7 mouse cellular contexts compared by ENCODE assay signal in the genomic region with DNA sequence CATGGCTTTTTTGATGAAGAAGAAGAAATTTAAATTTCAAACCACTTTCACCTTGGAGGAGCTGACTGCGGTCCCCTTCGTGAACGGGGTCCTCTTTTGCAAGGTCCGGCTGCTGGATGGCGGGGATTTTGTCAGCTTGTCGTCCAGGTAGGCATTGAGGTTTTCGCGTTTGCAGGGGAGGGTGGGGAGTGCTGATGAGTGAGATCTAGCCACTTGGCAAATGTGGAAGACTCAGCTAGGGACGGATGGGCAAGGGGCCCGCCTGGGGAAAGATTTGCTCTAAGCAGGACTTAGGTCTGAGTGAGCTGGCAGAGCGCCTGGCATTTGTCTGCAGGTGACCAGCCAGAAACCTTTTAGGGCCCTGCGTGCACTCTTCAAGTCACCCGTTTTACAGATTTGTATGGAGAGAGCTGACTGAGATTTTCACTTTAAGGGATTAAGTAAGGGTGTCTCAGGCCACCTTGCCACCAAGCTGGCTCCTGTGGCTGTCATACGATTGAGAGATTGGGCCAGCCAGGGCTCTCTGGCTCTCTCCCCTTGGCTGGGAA. TPM values are rescaled to one million over a fixed set of nuclear protein-coding genes. Genes with fewer than 3 reads are reported as not detected.
DNase-seq lines count a peak whose midpoint lies in the region; ATAC-seq and TF ChIP-seq lines count a peak whose summit lies in the region.

No protein-coding gene starts in this region.

- H3K9me3 ChIP-seq in heart, embryonic 12.5 days (replicated peaks), result no peaks in the 10 kb centered on the region
- no peaks in the 10 kb centered on the region for H3K9me3 ChIP-seq in kidney, postnatal 0 days (replicated peaks; ENCODE audit: low read length)
- no peaks in the 10 kb centered on the region for H3K9me3 ChIP-seq in midbrain, embryonic 12.5 days

- H3K9ac ChIP-seq in heart, embryonic 12.5 days, result peak overlapping the region; percentile 95
- peak overlapping the region; percentile 94 for H3K9ac ChIP-seq in kidney, postnatal 0 days (ENCODE audit: low read depth, low read length)
- H3K9ac ChIP-seq in midbrain, embryonic 12.5 days (replicated peaks), result peak overlapping the region; percentile 92

- DNase-seq in right cerebral cortex, postnatal 14 days, result peak; percentile 46
- no peak for DNase-seq in right cerebral cortex, adult 2 months (ENCODE audit: low spot score in 2 of 2)
- DNase-seq in cerebellum, adult 8-10 months, result peak; percentile 65
- peak; percentile 33 for DNase-seq in kidney, postnatal 0 days (ENCODE audit: low spot score)

- peak overlapping the region; percentile 89 for H3K4me3 ChIP-seq in heart, embryonic 12.5 days
- H3K4me3 ChIP-seq in kidney, postnatal 0 days (replicated peaks; ENCODE audit: low read depth, low read length), result peak overlapping the region; percentile 80
- H3K4me3 ChIP-seq in midbrain, embryonic 12.5 days, result peak overlapping the region; percentile 86

- WGBS in heart, embryonic 12.5 days, result 3% methylated on average over 14 of the region's 14 CpGs
- WGBS in kidney, postnatal 0 days, result 1% methylated on average over 14 of the region's 14 CpGs
- WGBS in midbrain, embryonic 12.5 days, result 2% methylated on average over 14 of the region's 14 CpGs

- no peak for ATAC-seq in heart, embryonic 12.5 days (ENCODE audit: insufficient number of reproducible peaks, low FRiP score)
- no peak for ATAC-seq in kidney, postnatal 0 days (replicated peaks; ENCODE audit: low FRiP score, low read depth)
- no peak for ATAC-seq in midbrain, embryonic 12.5 days (ENCODE audit: low FRiP score, low read depth)
- no peak for ATAC-seq in inflammation-experienced regulatory T-cells, adult 6 months

- H3K27ac ChIP-seq in heart, embryonic 12.5 days (ENCODE audit: poor library complexity, severe bottlenecking), result peak overlapping the region; percentile 86
- peak overlapping the region; percentile 98 for H3K27ac ChIP-seq in kidney, postnatal 0 days
- H3K27ac ChIP-seq in midbrain, embryonic 12.5 days (replicated peaks), result peak overlapping the region; percentile 43; the same call in 1 of the 2 replicates

- TF ChIP-seq CTCF in kidney, postnatal 0 days (IDR thresholded peaks at IDR 0.05; ENCODE audit: low read depth), result no peak

- peaks cover 53% of the 10 kb centered on the region for H3K4me1 ChIP-seq in heart, embryonic 12.5 days (replicated peaks)
- H3K4me1 ChIP-seq in kidney, postnatal 0 days (replicated peaks; ENCODE audit: insufficient read depth, low read length), result peaks cover 22% of the 10 kb centered on the region
- H3K4me1 ChIP-seq in midbrain, embryonic 12.5 days, result peaks cover 55% of the 10 kb centered on the region

- H3K36me3 ChIP-seq in heart, embryonic 12.5 days, result no peaks in the 10 kb centered on the region
- no peaks in the 10 kb centered on the region for H3K36me3 ChIP-seq in kidney, postnatal 0 days (ENCODE audit: insufficient read depth, low read length)
- no peaks in the 10 kb centered on the region for H3K36me3 ChIP-seq in midbrain, embryonic 12.5 days

- no peaks in the 10 kb centered on the region for H3K27me3 ChIP-seq in heart, embryonic 12.5 days (replicated peaks)
- no peaks in the 10 kb centered on the region for H3K27me3 ChIP-seq in kidney, postnatal 0 days (ENCODE audit: insufficient read depth, low read length)
- 0 out of 2 replicates have a peak, but pooled peaks cover 4% of the 10 kb centered on the region for H3K27me3 ChIP-seq in midbrain, embryonic 12.5 days

- H3K4me2 ChIP-seq in heart, embryonic 12.5 days, result peak overlapping the region; percentile 90
- H3K4me2 ChIP-seq in kidney, postnatal 0 days (ENCODE audit: low read length), result peak overlapping the region; percentile 86
- peak overlapping the region; percentile 76 for H3K4me2 ChIP-seq in midbrain, embryonic 12.5 days (replicated peaks)

RNA-seq across cellular contexts. Expression of a gene that starts 1.0 kb away (rescaled TPM):
- 7.9 and 9.0 TPM in 2 replicates for polyA plus RNA-seq in heart, embryonic 12.5 days (2016; fragmentation: Nextera tagmentation; extraction: Ambion mirVana)
- polyA plus RNA-seq in kidney, postnatal 0 days (2015; fragmentation: Nextera tagmentation; extraction: Ambion mirVana), result 13.9 and 16.9 TPM in 2 replicates
- 9.4 and 10.1 TPM in 2 replicates for polyA plus RNA-seq in midbrain, embryonic 12.5 days (2016; fragmentation: Nextera tagmentation; extraction: Ambion mirVana)
- polyA plus RNA-seq in inflammation-experienced regulatory T-cells, adult 6 months (2017; shearing (Covaris generic)), result 10 to 100 TPM; 40.7 to 52.4 (median 50.7) TPM

RNA-seq across cellular contexts. Expression of a gene that starts 34.5 kb away (rescaled TPM):
- 68.0 and 71.5 TPM in 2 replicates for polyA plus RNA-seq in heart, embryonic 12.5 days (2016; fragmentation: Nextera tagmentation; extraction: Ambion mirVana)
- polyA plus RNA-seq in kidney, postnatal 0 days (2015; fragmentation: Nextera tagmentation; extraction: Ambion mirVana), result 105 and 110 TPM in 2 replicates
- polyA plus RNA-seq in midbrain, embryonic 12.5 days (2016; fragmentation: Nextera tagmentation; extraction: Ambion mirVana), result 109 and 121 TPM in 2 replicates
- 100 to 1,000 TPM; 126 to 160 (median 144) TPM for polyA plus RNA-seq in inflammation-experienced regulatory T-cells, adult 6 months (2017; shearing (Covaris generic))

RNA-seq across cellular contexts. Expression of a gene that starts 38.4 kb away (rescaled TPM):
- 0.23 and 0.33 TPM in 2 replicates for polyA plus RNA-seq in heart, embryonic 12.5 days (2016; fragmentation: Nextera tagmentation; extraction: Ambion mirVana)
- 0.42 and 0.61 TPM in 2 replicates for polyA plus RNA-seq in kidney, postnatal 0 days (2015; fragmentation: Nextera tagmentation; extraction: Ambion mirVana)
- polyA plus RNA-seq in midbrain, embryonic 12.5 days (2016; fragmentation: Nextera tagmentation; extraction: Ambion mirVana), result 2.7 and 3.1 TPM in 2 replicates
- polyA plus RNA-seq in inflammation-experienced regulatory T-cells, adult 6 months (2017; shearing (Covaris generic)), result not detected

RNA-seq across cellular contexts. Expression of a gene that starts 39.3 kb away (rescaled TPM):
- 0.18 and 0.24 TPM in 2 replicates for polyA plus RNA-seq in heart, embryonic 12.5 days (2016; fragmentation: Nextera tagmentation; extraction: Ambion mirVana)
- polyA plus RNA-seq in kidney, postnatal 0 days (2015; fragmentation: Nextera tagmentation; extraction: Ambion mirVana), result 0.08 TPM in 1 of 2 replicates, not detected in the other
- 0.16 and 0.56 TPM in 2 replicates for polyA plus RNA-seq in midbrain, embryonic 12.5 days (2016; fragmentation: Nextera tagmentation; extraction: Ambion mirVana)
- under 1 TPM in 1 of 3 experiments, not detected in 2; 0.31 TPM for polyA plus RNA-seq in inflammation-experienced regulatory T-cells, adult 6 months (2017; shearing (Covaris generic))

RNA-seq across cellular contexts. Expression of a gene that starts 50.7 kb away (rescaled TPM):
- polyA plus RNA-seq in heart, embryonic 12.5 days (2016; fragmentation: Nextera tagmentation; extraction: Ambion mirVana), result 45.6 and 47.2 TPM in 2 replicates
- 15.8 and 18.1 TPM in 2 replicates for polyA plus RNA-seq in kidney, postnatal 0 days (2015; fragmentation: Nextera tagmentation; extraction: Ambion mirVana)
- 16.1 and 17.9 TPM in 2 replicates for polyA plus RNA-seq in midbrain, embryonic 12.5 days (2016; fragmentation: Nextera tagmentation; extraction: Ambion mirVana)
- polyA plus RNA-seq in inflammation-experienced regulatory T-cells, adult 6 months (2017; shearing (Covaris generic)), result 10 to 100 TPM; 31.5 to 42.6 (median 33.5) TPM

Comparison
In these comparisons a context has a peak if more than half of its experiments do, and no peak if none do; other contexts are left out.
1. DNase-seq: peak in right cerebral cortex, postnatal 14 days (single experiment), cerebellum, adult 8-10 months (single experiment) and kidney, postnatal 0 days (single experiment); none in right cerebral cortex, adult 2 months (0 of 2).
2. H3K27ac ChIP-seq: peak in every context shown above with its lines; median percentile 98 in kidney, postnatal 0 days; 86 in heart, embryonic 12.5 days; 43 in midbrain, embryonic 12.5 days.
3. Peak in every context shown above with its lines, with median percentiles within 50 percentile points of each other: H3K4me2 ChIP-seq, H3K4me3 ChIP-seq and H3K9ac ChIP-seq.